Mouse (Mus musculus): ENCODE results near the gene Spesp1.

Gene Spesp1

DNA sequence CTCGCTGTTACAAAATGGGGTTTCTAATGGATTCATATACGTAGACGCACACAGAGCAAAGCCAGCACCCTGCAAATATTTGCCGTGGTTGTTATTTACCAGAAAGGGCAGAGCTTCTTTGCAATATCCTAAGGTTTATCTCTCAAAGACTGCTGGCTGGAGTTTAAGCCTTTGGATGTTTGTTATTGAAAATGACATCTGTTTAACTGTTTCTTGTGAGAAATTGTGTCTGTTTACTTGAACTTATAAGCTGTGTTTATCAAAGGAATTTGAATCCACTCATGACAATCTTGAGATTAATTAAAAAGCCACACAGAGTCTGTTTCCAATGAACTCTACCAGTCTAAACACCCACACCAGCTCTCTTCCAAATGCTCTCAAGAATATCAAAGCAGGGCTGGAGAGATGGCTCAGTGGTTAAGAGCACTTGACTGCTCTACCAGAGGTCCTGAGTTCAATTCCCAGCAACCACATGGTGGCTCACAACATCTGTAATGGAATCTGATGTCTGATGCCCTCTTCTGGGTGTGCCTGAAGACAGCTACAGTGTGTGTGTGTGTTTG, 35.5 kb downstream of the Spesp1 start:
- no peak for DNase-seq (ENCODE audit: low spot score in 2 of 2)

DNA sequence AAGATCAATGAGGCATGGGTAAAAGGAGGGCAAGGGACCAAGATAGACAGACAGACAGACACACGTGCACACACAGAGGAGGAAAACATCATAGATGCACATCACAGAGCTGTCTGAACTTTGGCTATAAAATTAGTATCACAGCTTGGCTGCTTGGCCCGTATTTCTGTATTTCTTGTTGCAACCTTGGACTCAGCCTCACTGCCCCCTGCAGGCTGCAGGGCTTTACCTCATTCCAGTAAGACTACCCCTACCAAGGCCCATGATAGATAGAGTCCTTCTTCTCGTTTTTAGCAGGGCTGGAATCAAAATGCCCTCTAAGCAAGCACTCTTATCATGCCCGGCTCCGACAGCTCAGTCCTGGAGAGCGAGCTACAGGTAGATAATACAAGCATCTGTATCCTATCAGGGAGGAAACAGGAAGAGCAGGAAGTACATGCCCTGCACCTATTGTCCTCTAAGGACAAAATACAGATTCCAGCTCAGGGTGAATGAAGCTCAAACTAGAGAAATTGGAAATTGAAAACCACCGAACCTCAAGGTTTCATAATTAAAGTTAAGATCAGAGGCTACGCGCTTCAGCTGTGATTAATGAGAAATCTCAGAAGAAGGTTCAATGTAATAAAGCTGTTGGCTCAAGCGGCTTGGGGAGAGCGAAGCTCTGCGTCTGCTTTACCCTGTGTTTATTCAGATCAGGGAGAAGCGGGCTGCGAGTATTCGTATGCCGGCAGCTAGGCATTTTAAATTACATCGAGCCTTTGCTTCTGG, 36.2 kb downstream of the Spesp1 start:
- no peak for DNase-seq (ENCODE audit: low spot score in 2 of 2)

DNA sequence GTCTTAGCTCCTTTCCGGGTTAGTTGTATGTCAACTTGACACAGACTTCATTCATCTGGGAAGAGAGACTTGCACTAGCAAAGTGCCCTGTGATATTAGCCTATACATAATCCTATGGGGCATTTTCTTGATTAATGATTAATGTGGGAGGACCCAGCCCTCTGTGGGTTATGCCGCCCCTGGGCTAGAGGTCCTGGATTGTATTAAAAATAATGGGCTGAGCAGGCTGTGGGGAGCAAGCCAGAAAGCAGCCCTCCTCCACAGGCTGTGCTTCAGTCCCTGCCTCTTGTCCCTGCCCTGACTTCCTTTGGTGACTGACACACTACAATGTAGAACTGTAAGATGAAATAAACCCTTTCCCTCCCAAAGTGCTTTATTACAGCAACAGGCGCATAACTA, 37.4 kb downstream of the Spesp1 start:
- no peak for DNase-seq (ENCODE audit: low spot score in 2 of 2)

DNA sequence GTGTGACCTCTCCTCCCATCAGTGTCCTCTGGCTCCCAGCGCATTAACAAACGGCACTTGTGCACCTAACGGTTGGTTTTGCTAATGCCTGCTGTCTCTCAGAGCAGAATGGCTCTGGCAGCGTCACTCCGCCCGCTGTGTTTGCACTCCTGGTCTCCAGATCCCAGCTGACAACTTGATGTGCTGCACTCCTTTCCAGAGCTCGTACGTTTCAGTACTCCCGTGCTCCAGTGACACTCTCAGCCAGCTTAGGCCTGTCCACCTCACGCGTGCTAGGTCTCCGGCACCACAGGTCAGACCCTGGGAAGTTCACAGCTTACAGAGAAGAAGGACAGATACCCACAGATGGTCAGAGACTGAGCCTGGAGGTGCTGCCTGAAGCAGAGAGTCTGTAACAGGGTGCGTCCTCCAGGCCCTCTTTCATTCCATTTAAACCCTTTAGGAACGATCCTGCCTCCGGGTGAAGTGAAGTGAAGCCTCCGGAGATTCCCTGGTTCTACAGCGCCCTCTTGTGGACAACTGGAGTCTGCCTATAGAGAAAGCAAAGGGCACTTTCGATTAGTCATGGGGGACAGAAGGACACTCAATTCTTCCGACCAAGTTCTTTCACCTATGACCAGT, 37.9 kb downstream of the Spesp1 start:
- DNase-seq (ENCODE audit: low spot score in 2 of 2), result peak in 1 of 2 experiments; percentile 83

DNA sequence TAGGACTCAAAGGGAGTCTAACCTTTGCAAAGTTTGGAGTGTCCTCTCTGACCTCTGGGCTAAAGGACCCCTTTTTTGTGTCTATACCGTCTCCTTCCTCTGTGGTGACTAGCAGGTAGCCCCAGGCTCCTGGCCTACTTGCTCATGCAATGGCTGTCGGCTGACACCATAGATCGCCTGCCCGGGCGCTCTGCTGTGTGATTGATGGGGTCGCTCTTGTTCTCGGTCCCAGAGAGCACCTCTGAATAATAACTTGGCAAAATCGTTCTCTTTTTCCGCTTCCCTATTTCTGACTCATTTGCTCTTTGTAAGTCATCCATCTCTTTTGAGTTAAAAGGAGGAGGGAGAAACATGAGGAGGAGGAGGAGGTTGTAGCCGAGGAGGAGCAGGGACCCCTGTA, 42.0 kb downstream of the Spesp1 start:
- DNase-seq (ENCODE audit: low spot score in 2 of 2), result no peak

DNA sequence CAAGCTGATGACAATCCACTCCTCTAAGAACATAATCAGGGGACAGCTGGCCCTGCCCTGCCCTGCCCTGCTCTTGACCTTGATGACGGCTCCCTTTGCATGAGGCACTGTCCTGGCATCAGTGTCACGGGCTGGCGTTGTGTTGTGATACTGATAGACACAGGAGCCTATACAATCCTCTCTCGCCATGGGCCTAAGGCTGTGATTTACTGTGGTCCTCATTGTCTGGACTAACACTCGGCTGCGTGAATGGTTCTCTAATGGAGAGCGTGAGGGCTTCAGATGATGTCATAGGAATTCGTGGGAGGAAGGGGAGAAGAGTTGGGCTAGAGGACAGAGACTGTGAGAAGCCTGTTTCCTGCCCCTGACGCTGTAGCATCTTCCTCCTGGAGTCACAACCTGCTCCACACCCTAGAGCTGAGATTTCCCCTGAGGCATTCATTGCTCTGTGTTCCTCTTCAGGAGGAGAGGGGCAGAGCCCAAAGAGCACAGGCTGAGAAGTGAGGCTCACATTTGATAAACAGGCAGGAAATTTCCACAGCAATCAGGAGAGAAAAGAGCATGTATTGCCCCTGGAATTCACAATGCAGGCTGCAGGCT, 44.5 kb downstream of the Spesp1 start:
- DNase-seq (ENCODE audit: low spot score in 2 of 2), result no peak

DNA sequence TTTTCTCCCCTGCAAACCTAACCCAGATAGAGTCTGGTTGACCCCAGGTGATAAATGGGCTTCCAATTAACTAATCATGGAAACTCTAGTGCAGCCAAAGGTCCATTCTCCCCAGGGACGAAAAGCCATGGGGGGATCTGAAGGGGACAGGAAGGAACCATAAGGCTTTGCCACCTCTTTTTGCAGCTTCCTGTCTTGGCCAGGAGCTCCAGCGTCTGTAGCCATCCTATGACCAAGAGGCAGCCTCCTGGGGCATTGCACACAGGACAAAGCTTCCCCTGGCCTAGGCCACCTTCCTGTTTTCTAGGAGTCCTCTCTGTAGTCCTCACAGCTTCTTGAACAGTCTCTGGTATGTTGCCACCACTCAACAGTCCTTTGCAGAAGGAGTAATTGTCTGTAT, 46.5 kb downstream of the Spesp1 start:
- DNase-seq (ENCODE audit: low spot score in 2 of 2), result no peak

DNA sequence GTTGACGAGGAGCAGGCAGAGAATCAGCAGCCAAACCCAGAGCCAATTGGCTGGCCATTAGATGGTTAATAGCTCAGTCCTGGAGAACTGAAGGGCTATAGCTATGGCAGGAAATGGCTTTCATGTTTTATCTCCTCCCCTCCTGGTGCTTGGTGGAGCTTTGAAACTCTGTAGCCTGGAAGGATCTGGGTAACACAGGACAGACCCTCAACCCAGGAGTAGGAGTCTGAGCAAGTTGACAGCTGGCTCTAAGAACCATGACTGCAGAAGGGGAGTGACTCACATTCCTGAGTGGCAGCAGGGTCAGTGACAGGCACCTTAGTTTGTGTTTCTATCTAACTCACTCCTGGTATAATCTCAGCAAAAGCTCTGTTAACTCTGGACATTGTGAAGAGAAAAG, 49.4 kb downstream of the Spesp1 start:
- no peak for DNase-seq (ENCODE audit: low spot score in 2 of 2)

DNA sequence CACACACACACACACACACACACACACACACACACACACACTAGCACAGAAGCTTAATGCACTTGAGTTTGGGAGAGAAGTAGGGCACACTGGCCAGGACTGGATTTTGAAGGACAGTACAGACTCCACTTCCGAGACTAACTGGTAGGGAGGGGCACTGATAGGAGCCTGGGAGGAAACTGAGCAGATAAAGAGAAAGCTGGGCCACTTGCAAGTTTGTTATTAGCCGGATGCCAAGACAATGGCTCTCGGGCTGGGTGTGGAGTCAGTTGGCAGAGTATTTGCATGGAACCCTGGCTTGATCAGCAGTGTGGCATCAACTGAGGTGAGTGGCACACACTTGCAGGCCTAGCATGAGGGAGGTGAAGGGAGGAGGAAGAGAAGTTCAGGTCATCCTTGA, 51.0 kb downstream of the Spesp1 start:
- no peak for DNase-seq (ENCODE audit: low spot score in 2 of 2)

DNA sequence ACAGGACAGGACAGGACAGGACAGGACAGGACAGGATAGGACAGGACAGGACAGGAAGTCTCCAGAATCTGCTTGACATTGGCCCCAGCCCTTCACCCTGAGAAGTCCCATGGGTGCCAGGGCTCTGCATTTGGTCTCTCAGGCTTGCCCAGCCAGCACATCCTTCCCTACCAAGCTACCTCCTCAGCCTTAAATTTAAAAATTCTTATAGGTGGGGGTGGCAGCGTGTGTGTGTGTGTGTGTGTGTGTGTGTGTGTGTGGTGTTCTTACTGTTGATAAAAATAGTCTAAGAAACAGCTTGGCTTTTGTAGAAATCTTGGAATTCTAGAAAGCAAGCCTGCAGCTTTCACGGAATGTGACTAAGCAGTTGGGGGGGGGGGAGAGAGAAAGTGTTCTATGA, 52.0 kb downstream of the Spesp1 start:
- peak in 1 of 2 experiments; percentile 78 for DNase-seq (ENCODE audit: low spot score in 2 of 2)

DNA sequence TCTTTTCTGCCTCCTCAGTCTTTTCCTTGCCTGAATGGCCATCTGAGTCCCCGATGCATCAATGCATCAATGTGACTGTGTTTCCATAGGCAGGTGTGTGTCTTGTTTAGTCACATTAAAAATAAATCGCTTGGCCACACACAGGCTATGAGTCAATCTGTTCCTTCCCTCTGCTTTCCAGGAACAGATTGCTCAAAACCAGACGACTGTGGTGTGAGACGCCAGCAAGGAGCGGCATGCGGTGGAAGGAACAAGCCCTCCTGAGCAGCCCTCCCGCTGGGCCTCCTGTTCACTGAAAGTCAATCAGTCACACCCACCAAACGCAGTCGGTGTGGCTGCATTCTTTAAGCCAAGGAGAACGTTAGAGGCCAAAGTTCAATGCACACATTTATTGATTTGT, 59.5 kb downstream of the Spesp1 start:
- DNase-seq (ENCODE audit: low spot score in 2 of 2), result peak in 1 of 2 experiments; percentile 75

DNA sequence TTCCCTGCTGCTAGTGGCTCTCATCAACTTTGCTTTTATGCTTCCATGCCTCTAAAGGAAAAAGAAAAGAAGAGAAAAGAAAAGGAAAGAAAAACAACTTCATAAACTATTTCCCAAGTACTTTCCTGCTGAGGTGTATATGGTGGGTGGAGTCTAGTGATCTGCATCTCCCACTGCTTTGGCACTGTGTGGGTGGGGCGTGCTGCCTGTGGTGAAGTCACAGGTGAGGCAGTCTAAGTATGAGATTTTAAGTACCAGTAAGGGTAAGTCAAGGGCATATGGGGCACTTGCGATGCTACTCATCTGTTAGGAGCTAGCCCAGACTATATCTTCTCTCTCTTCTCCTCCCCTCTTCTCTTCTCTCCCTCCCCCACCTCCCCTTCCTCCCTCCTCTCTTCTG, 60.0 kb downstream of the Spesp1 start:
- no peak for DNase-seq (ENCODE audit: low spot score in 2 of 2)

Measured in left cerebral cortex, adult 9 months (tissue).